16 mouse cellular contexts compared by ENCODE assay signal in genomic region chr9:46053014-46053666, GRCm38 (mm10). TPM values are rescaled to one million over a fixed set of nuclear protein-coding genes. Genes with fewer than 3 reads are reported as not detected.
DNase-seq lines count a peak whose midpoint lies in the region; ATAC-seq and TF ChIP-seq lines count a peak whose summit lies in the region.
"Had no signal": no experiment of that assay in that cellular context is flagged by ENCODE, and none has a peak within 500 bp of the region (broad histone marks: within the 10 kb centered on the region; RNA-seq: fewer than 3 reads in every experiment).

No protein-coding gene starts in this region.

- ATAC-seq in hindbrain, postnatal 0 days, result no peak
- ATAC-seq: activated CD4-positive, CD25-positive, alpha-beta regulatory T cell, adult 4 months; intestine, postnatal 0 days had no signal

- H3K9me3 ChIP-seq in hindbrain, postnatal 0 days (ENCODE audit: low read length), result no peaks in the 10 kb centered on the region
- H3K9me3 ChIP-seq: embryonic facial prominence, embryonic 13.5 days; hindbrain, embryonic 12.5 days; liver, embryonic 13.5 days had no signal

- WGBS in hindbrain, postnatal 0 days, result 51% methylated on average over 9 of the region's 9 CpGs

- no peaks in the 10 kb centered on the region for H3K36me3 ChIP-seq in hindbrain, postnatal 0 days (ENCODE audit: insufficient read depth, low read length)
- H3K36me3 ChIP-seq: embryonic facial prominence, embryonic 13.5 days; liver, embryonic 13.5 days; neural tube, embryonic 13.5 days had no signal

- no peak for TF ChIP-seq CTCF in hindbrain, postnatal 0 days (IDR thresholded peaks at IDR 0.05; ENCODE audit: low read depth)

- no peak overlapping the region for H3K4me3 ChIP-seq in hindbrain, postnatal 0 days (ENCODE audit: low read length)
- H3K4me3 ChIP-seq: embryonic facial prominence, embryonic 13.5 days; hindbrain, embryonic 12.5 days; liver, embryonic 13.5 days; neural tube, embryonic 13.5 days had no signal

- H3K4me1 ChIP-seq in hindbrain, postnatal 0 days (ENCODE audit: insufficient read depth, low read length), result peaks cover 14% of the 10 kb centered on the region

- H3K4me2 ChIP-seq in hindbrain, postnatal 0 days (ENCODE audit: low read depth, low read length), result no peak overlapping the region
- H3K4me2 ChIP-seq: embryonic facial prominence, embryonic 13.5 days; hindbrain, embryonic 12.5 days; liver, embryonic 13.5 days; neural tube, embryonic 13.5 days had no signal

- peak; percentile 52 for DNase-seq in layer of hippocampus, adult 9-10 months (ENCODE audit: low spot score)
- DNase-seq in layer of hippocampus, postnatal 14 days (ENCODE audit: low spot score in 2 of 2), result no peak
- DNase-seq in 3T3-L1 (ENCODE audit: low read depth, low spot score) (peak; percentile 29), adipocyte (ENCODE audit: low spot score) (peak; percentile 64)
- peak; percentile 20 to 41 for DNase-seq in cerebellum, postnatal 14 days
- no peak for DNase-seq in hindbrain, postnatal 0 days (ENCODE audit: low spot score)
- DNase-seq in adrenal gland, postnatal 4 days (ENCODE audit: low spot score in 2 of 2), result no peak
- DNase-seq: kidney, postnatal 10 days; liver, embryonic 13.5 days; lung, postnatal 14 days; thymus, postnatal 14 days had no signal

- H3K9ac ChIP-seq in hindbrain, postnatal 0 days (replicated peaks; ENCODE audit: low read length), result no peak overlapping the region
- H3K9ac ChIP-seq: embryonic facial prominence, embryonic 13.5 days; hindbrain, embryonic 12.5 days; liver, embryonic 13.5 days; neural tube, embryonic 13.5 days had no signal

- H3K27me3 ChIP-seq in hindbrain, postnatal 0 days (ENCODE audit: insufficient read depth, low read length), result no peaks in the 10 kb centered on the region
- H3K27me3 ChIP-seq: embryonic facial prominence, embryonic 13.5 days; hindbrain, embryonic 12.5 days; liver, embryonic 13.5 days; neural tube, embryonic 13.5 days had no signal

- no peak overlapping the region for H3K27ac ChIP-seq in hindbrain, postnatal 0 days
- H3K27ac ChIP-seq: embryonic facial prominence, embryonic 13.5 days; hindbrain, embryonic 12.5 days; liver, embryonic 13.5 days; neural tube, embryonic 13.5 days had no signal

RNA-seq across cellular contexts. Expression of gene Sik3, which starts 40.5 kb away (rescaled TPM):
- total RNA-seq in layer of hippocampus, postnatal 14 days (2021), result 100 to 1,000 TPM; 104 to 118 TPM
- total RNA-seq in hindbrain, postnatal 0 days (2014; rRNA removed), result 32.3 and 37.1 TPM in 2 replicates
- 12.5 and 12.6 TPM in 2 replicates for polyA plus RNA-seq in hindbrain, postnatal 0 days (2015; fragmentation: Nextera tagmentation; extraction: Ambion mirVana)
- total RNA-seq in adrenal gland, postnatal 4 days (2021), result 10 to 100 TPM; 61.9 to 69.3 TPM

RNA-seq across cellular contexts. Expression of gene Pafah1b2, which starts 40.6 kb away (rescaled TPM):
- 100 to 1,000 TPM; 196 to 238 TPM for total RNA-seq in layer of hippocampus, postnatal 14 days (2021)
- 137 and 186 TPM in 2 replicates for total RNA-seq in hindbrain, postnatal 0 days (2014; rRNA removed)
- polyA plus RNA-seq in hindbrain, postnatal 0 days (2015; fragmentation: Nextera tagmentation; extraction: Ambion mirVana), result 222 and 243 TPM in 2 replicates
- 100 to 1,000 TPM; 154 to 163 TPM for total RNA-seq in adrenal gland, postnatal 4 days (2021)

Comparison
In these comparisons a context has a peak if more than half of its experiments do, and no peak if none do; other contexts are left out.
1. DNase-seq: peak in layer of hippocampus, adult 9-10 months (single experiment), 3T3-L1 (single experiment), adipocyte (single experiment) and cerebellum, postnatal 14 days (2 of 2); none in layer of hippocampus, postnatal 14 days (0 of 2), hindbrain, postnatal 0 days (single experiment) and adrenal gland, postnatal 4 days (0 of 2).